ENCODE assay signal across 17 mouse cellular contexts in genomic region chr11:75160954-75161353, GRCm38 (mm10). TPM values are rescaled to one million over a fixed set of nuclear protein-coding genes. Genes with fewer than 3 reads are reported as not detected.
DNase-seq lines count a peak whose midpoint lies in the region; ATAC-seq and TF ChIP-seq lines count a peak whose summit lies in the region.
"Had no signal": no experiment of that assay in that cellular context is flagged by ENCODE, and none has a peak within 500 bp of the region (broad histone marks: within the 10 kb centered on the region; RNA-seq: fewer than 3 reads in every experiment).

No protein-coding gene starts in this region.

- peaks cover 39% of the 10 kb centered on the region for H3K4me1 ChIP-seq in heart, embryonic 11.5 days (ENCODE audit: control insufficient read depth, insufficient read depth, low read length)
- peaks cover 43% of the 10 kb centered on the region for H3K4me1 ChIP-seq in liver, embryonic 12.5 days
- H3K4me1 ChIP-seq in liver, postnatal 0 days (ENCODE audit: insufficient read depth), result peaks cover 28% of the 10 kb centered on the region
- H3K4me1 ChIP-seq in embryonic facial prominence, embryonic 15.5 days, result peaks cover 55% of the 10 kb centered on the region
- peaks cover 65% of the 10 kb centered on the region for H3K4me1 ChIP-seq in stomach, embryonic 14.5 days (ENCODE audit: control insufficient read depth, insufficient read depth, low read length)

- peaks cover 14% of the 10 kb centered on the region for H3K36me3 ChIP-seq in heart, embryonic 11.5 days (ENCODE audit: control insufficient read depth, insufficient read depth, low read length)
- H3K36me3 ChIP-seq in liver, embryonic 12.5 days, result peaks cover 50% of the 10 kb centered on the region
- peaks cover 21% of the 10 kb centered on the region for H3K36me3 ChIP-seq in liver, postnatal 0 days (replicated peaks; ENCODE audit: insufficient read depth, low read length)
- H3K36me3 ChIP-seq in embryonic facial prominence, embryonic 15.5 days, result peaks cover 48% of the 10 kb centered on the region
- H3K36me3 ChIP-seq in stomach, embryonic 14.5 days (ENCODE audit: control insufficient read depth, insufficient read depth, low read length), result peaks cover 51% of the 10 kb centered on the region

- H3K27me3 ChIP-seq in heart, embryonic 11.5 days (ENCODE audit: control insufficient read depth, insufficient read depth, low read length), result peaks cover 24% of the 10 kb centered on the region
- H3K27me3 ChIP-seq in liver, embryonic 12.5 days (replicated peaks), result peaks cover 32% of the 10 kb centered on the region
- H3K27me3 ChIP-seq in liver, postnatal 0 days (ENCODE audit: insufficient read depth, low read length), result peaks cover 18% of the 10 kb centered on the region
- peaks cover 21% of the 10 kb centered on the region for H3K27me3 ChIP-seq in embryonic facial prominence, embryonic 15.5 days
- no peaks in the 10 kb centered on the region for H3K27me3 ChIP-seq in stomach, embryonic 14.5 days (ENCODE audit: control insufficient read depth, insufficient read depth, low read length)
- H3K27me3 ChIP-seq: Patski had no signal

- intact Hi-C loops in heart, postnatal 10 days (cut with DNase I), result no loop called here

- H3K9me3 ChIP-seq in heart, embryonic 11.5 days (replicated peaks; ENCODE audit: control insufficient read depth, low read length), result no peaks in the 10 kb centered on the region
- no peaks in the 10 kb centered on the region for H3K9me3 ChIP-seq in liver, embryonic 12.5 days (replicated peaks)
- H3K9me3 ChIP-seq in liver, postnatal 0 days (ENCODE audit: low read length), result no peaks in the 10 kb centered on the region
- H3K9me3 ChIP-seq in embryonic facial prominence, embryonic 15.5 days (replicated peaks), result no peaks in the 10 kb centered on the region
- no peaks in the 10 kb centered on the region for H3K9me3 ChIP-seq in stomach, embryonic 14.5 days (ENCODE audit: control insufficient read depth, low read depth, low read length)
- H3K9me3 ChIP-seq: forebrain, embryonic 10.5 days; liver, embryonic 15.5 days; midbrain, embryonic 10.5 days; neural tube, embryonic 15.5 days had no signal

- no peak overlapping the region for H3K4me2 ChIP-seq in heart, embryonic 11.5 days
- H3K4me2 ChIP-seq in liver, embryonic 12.5 days, result no peak overlapping the region
- H3K4me2 ChIP-seq in liver, postnatal 0 days (ENCODE audit: low read depth, low read length), result no peak overlapping the region
- H3K4me2 ChIP-seq in embryonic facial prominence, embryonic 15.5 days (replicated peaks), result no peak overlapping the region
- H3K4me2 ChIP-seq in stomach, embryonic 14.5 days (replicated peaks; ENCODE audit: low read depth, low read length), result no peak overlapping the region
- H3K4me2 ChIP-seq: liver, embryonic 15.5 days; neural tube, embryonic 15.5 days had no signal

- TF ChIP-seq EP300 in liver, postnatal 0 days (IDR thresholded peaks at IDR 0.05; ENCODE audit: low read depth), result no peak

- 70% methylated on average over 7 of the region's 7 CpGs for WGBS in heart, embryonic 11.5 days (ENCODE audit: insufficient replicate concordance)
- 75% methylated on average over 7 of the region's 7 CpGs for WGBS in liver, embryonic 12.5 days (ENCODE audit: insufficient replicate concordance)
- WGBS in liver, postnatal 0 days (ENCODE audit: insufficient replicate concordance), result 79% methylated on average over 7 of the region's 7 CpGs
- 60% methylated on average over 7 of the region's 7 CpGs for WGBS in embryonic facial prominence, embryonic 15.5 days
- WGBS in stomach, embryonic 14.5 days, result 50% methylated on average over 7 of the region's 7 CpGs

- 0 out of 2 replicates have a peak overlapping the region, but pooled peaks have one; percentile 10 for H3K9ac ChIP-seq in heart, embryonic 11.5 days (ENCODE audit: low read depth, low read length)
- no peak overlapping the region for H3K9ac ChIP-seq in liver, embryonic 12.5 days
- no peak overlapping the region for H3K9ac ChIP-seq in liver, postnatal 0 days (replicated peaks)
- no peak overlapping the region for H3K9ac ChIP-seq in embryonic facial prominence, embryonic 15.5 days
- no peak overlapping the region for H3K9ac ChIP-seq in stomach, embryonic 14.5 days (replicated peaks; ENCODE audit: low read depth, low read length)
- H3K9ac ChIP-seq: liver, embryonic 15.5 days; neural tube, embryonic 15.5 days had no signal

- ATAC-seq in heart, embryonic 11.5 days (replicated peaks; ENCODE audit: insufficient number of reproducible peaks, low FRiP score, low TSS enrichment), result no peak
- no peak for ATAC-seq in liver, embryonic 12.5 days
- ATAC-seq in liver, postnatal 0 days, result no peak
- ATAC-seq in embryonic facial prominence, embryonic 15.5 days (ENCODE audit: insufficient number of reproducible peaks, low FRiP score, low TSS enrichment, low read depth), result no peak
- ATAC-seq in stomach, embryonic 14.5 days (ENCODE audit: insufficient number of reproducible peaks, insufficient read depth, low FRiP score, low read depth), result no peak
- ATAC-seq: inflammation-experienced regulatory T-cells, adult 6 months; Patski had no signal

- DNase-seq in heart, postnatal 10 days, result no peak
- no peak for DNase-seq in liver, postnatal 0 days
- DNase-seq in embryo, embryonic 10 days (ENCODE audit: low spot score), result no peak
- DNase-seq: B cell, adult 2 months; layer of hippocampus, postnatal 36 days; left cerebral cortex, postnatal 4 days; thymus, postnatal 36 days had no signal

- H3K4me3 ChIP-seq in heart, embryonic 11.5 days (ENCODE audit: low read depth, low read length), result no peak overlapping the region
- H3K4me3 ChIP-seq in liver, embryonic 12.5 days, result no peak overlapping the region
- no peak overlapping the region for H3K4me3 ChIP-seq in liver, postnatal 0 days (ENCODE audit: low read depth, low read length)
- H3K4me3 ChIP-seq in embryonic facial prominence, embryonic 15.5 days (replicated peaks), result no peak overlapping the region
- no peak overlapping the region for H3K4me3 ChIP-seq in stomach, embryonic 14.5 days (ENCODE audit: low read depth, low read length)
- H3K4me3 ChIP-seq: forebrain, embryonic 10.5 days; liver, embryonic 15.5 days; midbrain, embryonic 10.5 days; neural tube, embryonic 15.5 days had no signal

- no peak for TF ChIP-seq CTCF in liver, postnatal 0 days (IDR thresholded peaks at IDR 0.05; ENCODE audit: low read depth)

- H3K27ac ChIP-seq in heart, embryonic 11.5 days (ENCODE audit: low read depth, low read length), result no peak overlapping the region
- H3K27ac ChIP-seq in liver, embryonic 12.5 days, result 0 out of 2 replicates have a peak overlapping the region, but pooled peaks have one; percentile 16
- H3K27ac ChIP-seq in liver, postnatal 0 days (ENCODE audit: low read depth), result no peak overlapping the region
- peak overlapping the region; percentile 55; the same call in 1 of the 2 replicates for H3K27ac ChIP-seq in embryonic facial prominence, embryonic 15.5 days (replicated peaks)
- H3K27ac ChIP-seq in stomach, embryonic 14.5 days (ENCODE audit: low read length), result peak overlapping the region; percentile 98
- H3K27ac ChIP-seq: forebrain, embryonic 10.5 days; liver, embryonic 15.5 days; midbrain, embryonic 10.5 days; neural tube, embryonic 15.5 days had no signal

RNA-seq across cellular contexts. Expression of gene Hic1, which starts 8.4 kb away (rescaled TPM):
- 2.5 and 3.0 TPM in 2 replicates for polyA plus RNA-seq in heart, embryonic 11.5 days (2014; fragmentation: Nextera tagmentation; extraction: Ambion mirVana)
- 10 to 100 TPM; 36.3 to 48.5 TPM for total RNA-seq in heart, postnatal 10 days (2021)
- 4.6 and 5.8 TPM in 2 replicates for polyA plus RNA-seq in liver, embryonic 12.5 days (2016; fragmentation: Nextera tagmentation; extraction: Ambion mirVana)
- 1.1 and 1.5 TPM in 2 replicates for polyA plus RNA-seq in liver, postnatal 0 days (2015; fragmentation: Nextera tagmentation; extraction: Ambion mirVana)
- 17.7 and 19.8 TPM in 2 replicates for polyA plus RNA-seq in embryonic facial prominence, embryonic 15.5 days (2015; fragmentation: Nextera tagmentation; extraction: Ambion mirVana)
- polyA plus RNA-seq in stomach, embryonic 14.5 days (2014; fragmentation: Nextera tagmentation; extraction: Ambion mirVana), result 13.8 and 16.9 TPM in 2 replicates

RNA-seq across cellular contexts. Expression of gene Ovca2, which starts 17.7 kb away (rescaled TPM):
- 23.4 and 24.6 TPM in 2 replicates for polyA plus RNA-seq in heart, embryonic 11.5 days (2014; fragmentation: Nextera tagmentation; extraction: Ambion mirVana)
- total RNA-seq in heart, postnatal 10 days (2021), result 1 to 10 TPM; 7.8 to 9.5 TPM
- polyA plus RNA-seq in liver, embryonic 12.5 days (2016; fragmentation: Nextera tagmentation; extraction: Ambion mirVana), result 17.6 and 17.9 TPM in 2 replicates
- 12.4 and 13.6 TPM in 2 replicates for polyA plus RNA-seq in liver, postnatal 0 days (2015; fragmentation: Nextera tagmentation; extraction: Ambion mirVana)
- 23.8 and 25.1 TPM in 2 replicates for polyA plus RNA-seq in embryonic facial prominence, embryonic 15.5 days (2015; fragmentation: Nextera tagmentation; extraction: Ambion mirVana)
- 26.7 and 29.1 TPM in 2 replicates for polyA plus RNA-seq in stomach, embryonic 14.5 days (2014; fragmentation: Nextera tagmentation; extraction: Ambion mirVana)

RNA-seq across cellular contexts. Expression of gene Dph1, which starts 30.1 kb away (rescaled TPM):
- 16.5 and 21.0 TPM in 2 replicates for polyA plus RNA-seq in heart, embryonic 11.5 days (2014; fragmentation: Nextera tagmentation; extraction: Ambion mirVana)
- total RNA-seq in heart, postnatal 10 days (2021), result 10 to 100 TPM; 13.9 to 15.6 TPM
- polyA plus RNA-seq in liver, embryonic 12.5 days (2016; fragmentation: Nextera tagmentation; extraction: Ambion mirVana), result 19.7 and 20.5 TPM in 2 replicates
- 10.9 and 13.0 TPM in 2 replicates for polyA plus RNA-seq in liver, postnatal 0 days (2015; fragmentation: Nextera tagmentation; extraction: Ambion mirVana)
- polyA plus RNA-seq in embryonic facial prominence, embryonic 15.5 days (2015; fragmentation: Nextera tagmentation; extraction: Ambion mirVana), result 20.5 and 21.0 TPM in 2 replicates
- 20.1 and 20.5 TPM in 2 replicates for polyA plus RNA-seq in stomach, embryonic 14.5 days (2014; fragmentation: Nextera tagmentation; extraction: Ambion mirVana)

RNA-seq across cellular contexts. Expression of gene Rtn4rl1, which starts 32.6 kb away (rescaled TPM):
- polyA plus RNA-seq in heart, embryonic 11.5 days (2014; fragmentation: Nextera tagmentation; extraction: Ambion mirVana), result 12.7 and 16.8 TPM in 2 replicates
- total RNA-seq in heart, postnatal 10 days (2021), result 10 to 100 TPM; 13.9 to 21.4 TPM
- polyA plus RNA-seq in liver, embryonic 12.5 days (2016; fragmentation: Nextera tagmentation; extraction: Ambion mirVana), result 1.2 and 1.3 TPM in 2 replicates
- 1.5 and 2.0 TPM in 2 replicates for polyA plus RNA-seq in liver, postnatal 0 days (2015; fragmentation: Nextera tagmentation; extraction: Ambion mirVana)
- 6.4 and 7.3 TPM in 2 replicates for polyA plus RNA-seq in embryonic facial prominence, embryonic 15.5 days (2015; fragmentation: Nextera tagmentation; extraction: Ambion mirVana)
- 0.88 and 1.7 TPM in 2 replicates for polyA plus RNA-seq in stomach, embryonic 14.5 days (2014; fragmentation: Nextera tagmentation; extraction: Ambion mirVana)

Comparison
In these comparisons a context has a peak if more than half of its experiments do, and no peak if none do; other contexts are left out.
1. H3K27ac ChIP-seq: peak in liver, embryonic 12.5 days (single experiment), embryonic facial prominence, embryonic 15.5 days (single experiment) and stomach, embryonic 14.5 days (single experiment); none in heart, embryonic 11.5 days (single experiment) and liver, postnatal 0 days (single experiment).